Comparison of ENCODE assay signal across 7 mouse cellular contexts in the genomic region with DNA sequence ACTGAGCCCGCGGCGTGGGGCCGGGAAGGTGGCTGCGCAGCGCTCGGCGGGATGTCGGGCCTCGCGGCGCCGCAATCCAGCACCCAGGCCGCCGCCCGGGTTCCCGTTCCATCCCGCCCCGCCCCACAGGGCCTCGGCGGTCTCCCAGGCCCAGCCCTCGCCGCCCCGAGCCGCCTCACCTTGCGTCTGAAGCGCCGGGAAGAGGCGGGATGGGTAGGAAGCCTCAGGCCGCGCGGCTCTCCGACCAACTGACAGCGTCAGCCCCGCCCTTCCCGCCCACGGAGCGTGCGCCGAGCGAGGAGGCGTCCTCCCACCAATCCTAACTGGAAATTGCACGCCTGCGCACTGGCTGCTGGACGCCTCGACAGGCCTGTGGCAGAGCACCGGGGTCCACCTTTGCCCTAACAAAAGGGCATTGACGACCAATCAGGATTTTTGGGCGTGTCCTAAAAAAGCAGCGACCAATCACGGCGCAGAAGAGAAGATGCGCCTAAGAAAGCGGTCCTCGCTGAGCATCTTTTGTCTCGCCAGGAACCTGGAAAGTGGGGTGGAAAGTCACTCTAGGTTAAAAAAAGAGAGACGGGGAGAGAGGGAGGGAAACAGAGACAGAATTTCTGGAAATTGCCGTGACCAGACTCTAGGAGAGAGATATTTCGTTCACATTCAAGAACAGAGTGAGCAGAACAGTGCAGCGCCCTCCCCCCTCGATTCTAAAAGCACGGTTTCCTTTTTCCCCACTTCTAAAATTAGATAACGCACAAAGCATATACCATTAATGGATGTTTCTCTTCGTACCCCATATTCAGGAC. TPM values are rescaled to one million over a fixed set of nuclear protein-coding genes. Genes with fewer than 3 reads are reported as not detected.
DNase-seq lines count a peak whose midpoint lies in the region; ATAC-seq lines count a peak whose summit lies in the region.

No protein-coding gene starts in this region.

- peak overlapping the region; percentile 94 for H3K4me3 ChIP-seq in embryonic facial prominence, embryonic 11.5 days (ENCODE audit: low read depth, low read length)
- peak overlapping the region; percentile 94 for H3K4me3 ChIP-seq in limb, embryonic 10.5 days
- peak overlapping the region; percentile 91 for H3K4me3 ChIP-seq in midbrain, embryonic 13.5 days (replicated peaks)

- no peaks in the 10 kb centered on the region for H3K4me1 ChIP-seq in embryonic facial prominence, embryonic 11.5 days (ENCODE audit: control insufficient read depth, insufficient read depth, low read length)
- H3K4me1 ChIP-seq in limb, embryonic 10.5 days = peaks cover 14% of the 10 kb centered on the region
- H3K4me1 ChIP-seq in midbrain, embryonic 13.5 days (replicated peaks) = peaks cover 25% of the 10 kb centered on the region

- H3K9ac ChIP-seq in embryonic facial prominence, embryonic 11.5 days (replicated peaks; ENCODE audit: low read length) = peak overlapping the region; percentile 96
- H3K9ac ChIP-seq in midbrain, embryonic 13.5 days (replicated peaks) = peak overlapping the region; percentile 96

- peak overlapping the region; percentile 63 for H3K4me2 ChIP-seq in embryonic facial prominence, embryonic 11.5 days (ENCODE audit: low read depth, low read length)
- H3K4me2 ChIP-seq in midbrain, embryonic 13.5 days (replicated peaks) = peak overlapping the region; percentile 68

- no peaks in the 10 kb centered on the region for H3K27me3 ChIP-seq in embryonic facial prominence, embryonic 11.5 days (ENCODE audit: control insufficient read depth, insufficient read depth, low read length)
- H3K27me3 ChIP-seq in limb, embryonic 10.5 days (ENCODE audit: low read depth, poor library complexity, severe bottlenecking) = no peaks in the 10 kb centered on the region
- H3K27me3 ChIP-seq in midbrain, embryonic 13.5 days = no peaks in the 10 kb centered on the region

- H3K9me3 ChIP-seq in embryonic facial prominence, embryonic 11.5 days (replicated peaks; ENCODE audit: control insufficient read depth, low read length) = no peaks in the 10 kb centered on the region
- H3K9me3 ChIP-seq in limb, embryonic 10.5 days (replicated peaks) = no peaks in the 10 kb centered on the region
- H3K9me3 ChIP-seq in midbrain, embryonic 13.5 days = no peaks in the 10 kb centered on the region

- whole genome bisulfite sequencing in embryonic facial prominence, embryonic 11.5 days = under 1% methylated on average over 64 of the region's 64 CpGs
- 1% methylated on average over 63 of the region's 64 CpGs for WGBS in limb, embryonic 10.5 days
- WGBS in midbrain, embryonic 13.5 days = under 1% methylated on average over 63 of the region's 64 CpGs

- peak; percentile 100 for ATAC-seq in embryonic facial prominence, embryonic 11.5 days (replicated peaks; ENCODE audit: insufficient number of reproducible peaks, low FRiP score, low TSS enrichment, low read depth)
- ATAC-seq in granulocyte monocyte progenitor cell, adult 5-6 weeks (replicated peaks; ENCODE audit: poor library complexity, severe bottlenecking) = peak; percentile 99
- peak; percentile 100 for ATAC-seq in midbrain, embryonic 13.5 days

- H3K36me3 ChIP-seq in embryonic facial prominence, embryonic 11.5 days (replicated peaks; ENCODE audit: control insufficient read depth, insufficient read depth, low read depth, low read length) = no peaks in the 10 kb centered on the region
- peaks cover 7% of the 10 kb centered on the region for H3K36me3 ChIP-seq in limb, embryonic 10.5 days
- peaks cover 10% of the 10 kb centered on the region for H3K36me3 ChIP-seq in midbrain, embryonic 13.5 days

- peak; percentile 100 for DNase-seq in adrenal gland, postnatal 14 days
- DNase-seq in embryonic facial prominence, embryonic 11.5 days (ENCODE audit: low spot score) = peak; percentile 99
- DNase-seq in kidney, adult 11 months = peak; percentile 97
- DNase-seq in limb, embryonic 10.5 days (ENCODE audit: low spot score) = peak; percentile 99
- peak; percentile 92 for DNase-seq in spleen, adult 12 weeks (ENCODE audit: low spot score)

- peak overlapping the region; percentile 87 for H3K27ac ChIP-seq in embryonic facial prominence, embryonic 11.5 days (replicated peaks; ENCODE audit: low read depth, low read length)
- peak overlapping the region; percentile 95 for H3K27ac ChIP-seq in limb, embryonic 10.5 days
- peak overlapping the region; percentile 95 for H3K27ac ChIP-seq in midbrain, embryonic 13.5 days

RNA-seq across cellular contexts. Expression of gene Scoc, which starts 15.7 kb away (rescaled TPM):
- total RNA-seq in adrenal gland, postnatal 14 days (2021) = 59.0 and 69.6 TPM in 2 replicates
- 137 and 163 TPM in 2 replicates for polyA plus RNA-seq in embryonic facial prominence, embryonic 11.5 days (2014; fragmentation: Nextera tagmentation; extraction: Ambion mirVana)
- 35.8 and 47.8 TPM in 2 replicates for total RNA-seq in granulocyte monocyte progenitor cell, adult 5-6 weeks (2014; fragmentation: Nextera tagmentation)
- 26.2 and 34.8 TPM in 2 replicates for total RNA-seq in granulocyte monocyte progenitor cell, adult 5-6 weeks (2017)
- 97.0 and 97.6 TPM in 2 replicates for polyA plus RNA-seq in limb, embryonic 10.5 days (2016; fragmentation: Nextera tagmentation; extraction: Ambion mirVana)
- 212 and 214 TPM in 2 replicates for polyA plus RNA-seq in midbrain, embryonic 13.5 days (2015; fragmentation: Nextera tagmentation; extraction: Ambion mirVana)

RNA-seq across cellular contexts. Expression of gene Clgn, which starts 52.8 kb away (rescaled TPM):
- total RNA-seq in adrenal gland, postnatal 14 days (2021) = 0.15 and 0.94 TPM in 2 replicates
- 4.6 and 4.7 TPM in 2 replicates for polyA plus RNA-seq in embryonic facial prominence, embryonic 11.5 days (2014; fragmentation: Nextera tagmentation; extraction: Ambion mirVana)
- not detected in 2 replicates for total RNA-seq in granulocyte monocyte progenitor cell, adult 5-6 weeks (2014; fragmentation: Nextera tagmentation)
- not detected in 2 replicates for total RNA-seq in granulocyte monocyte progenitor cell, adult 5-6 weeks (2017)
- polyA plus RNA-seq in limb, embryonic 10.5 days (2016; fragmentation: Nextera tagmentation; extraction: Ambion mirVana) = 1.5 and 2.0 TPM in 2 replicates
- polyA plus RNA-seq in midbrain, embryonic 13.5 days (2015; fragmentation: Nextera tagmentation; extraction: Ambion mirVana) = 6.5 and 6.8 TPM in 2 replicates

Comparison
In these comparisons a context has a peak if more than half of its experiments do, and no peak if none do; other contexts are left out.
1. Peak in every context shown above with its lines: DNase-seq, ATAC-seq, H3K4me3 ChIP-seq and H3K27ac ChIP-seq.